7 mouse cellular contexts compared by ENCODE assay signal in genomic region chr5:67845190-67845691, GRCm38 (mm10). TPM values are rescaled to one million over a fixed set of nuclear protein-coding genes. Genes with fewer than 3 reads are reported as not detected.
DNase-seq lines count a peak whose midpoint lies in the region; ATAC-seq and TF ChIP-seq lines count a peak whose summit lies in the region.

No protein-coding gene starts in this region.

- peak; percentile 80 to 81 for TF ChIP-seq EP300 in MEL (IDR thresholded peaks at IDR 0.05; ENCODE audit: low read depth in 1 of 2, low read length in 2 of 2)

- H3K27ac ChIP-seq in MEL (ENCODE audit: control insufficient read depth, low read depth, low read length) = peak overlapping the region; percentile 50
- no peak overlapping the region for H3K27ac ChIP-seq in forebrain, embryonic 10.5 days
- 0 out of 2 replicates have a peak overlapping the region, but pooled peaks have one; percentile 32 for H3K27ac ChIP-seq in kidney, embryonic 16.5 days (ENCODE audit: low read length)
- H3K27ac ChIP-seq in stomach, embryonic 15.5 days = no peak overlapping the region

- peak overlapping the region; percentile 35 to 95 for H3K4me3 ChIP-seq in MEL (ENCODE audit: control insufficient read depth in 1 of 2, insufficient read depth in 1 of 2, low read depth in 2 of 2, low read length in 2 of 2)
- H3K4me3 ChIP-seq in forebrain, embryonic 10.5 days = peak overlapping the region; percentile 91
- peak overlapping the region; percentile 19 for H3K4me3 ChIP-seq in kidney, embryonic 16.5 days (ENCODE audit: low read length)
- peak overlapping the region; percentile 13 for H3K4me3 ChIP-seq in stomach, embryonic 15.5 days (replicated peaks)

- 35% methylated on average over 8 of the region's 8 CpGs for WGBS in forebrain, embryonic 10.5 days
- 7% methylated on average over 8 of the region's 8 CpGs for WGBS in kidney, embryonic 16.5 days
- WGBS in stomach, embryonic 15.5 days = 15% methylated on average over 8 of the region's 8 CpGs

- no peaks in the 10 kb centered on the region for H3K27me3 ChIP-seq in MEL (ENCODE audit: control insufficient read depth in 1 of 2, insufficient read depth in 2 of 2, low read length in 2 of 2)
- H3K27me3 ChIP-seq in forebrain, embryonic 10.5 days (ENCODE audit: poor library complexity, severe bottlenecking) = no peaks in the 10 kb centered on the region
- H3K27me3 ChIP-seq in kidney, embryonic 16.5 days (ENCODE audit: insufficient read depth, low read length) = no peaks in the 10 kb centered on the region
- H3K27me3 ChIP-seq in stomach, embryonic 15.5 days (replicated peaks) = no peaks in the 10 kb centered on the region

- no peak for TF ChIP-seq RAD21 in MEL (IDR thresholded peaks at IDR 0.05; ENCODE audit: low read depth, low read length)

- peak; percentile 2 to 11 for DNase-seq in CD8-positive naive resting alpha-beta T cell, adult 2 months (ENCODE audit: low read depth in 2 of 2, low spot score in 2 of 2)
- peak; percentile 91 for DNase-seq in MEL (ENCODE audit: low read depth, low spot score)
- peak; percentile 25 for DNase-seq in forebrain, embryonic 10.5 days (ENCODE audit: extremely low spot score, low spot score)
- DNase-seq in lung, postnatal 36 days = peak; percentile 69
- no peak for DNase-seq in gastrocnemius, postnatal 14 days

- TF ChIP-seq POLR2A in MEL (IDR thresholded peaks at IDR 0.05; ENCODE audit: control insufficient read depth in 1 of 2, insufficient read depth in 1 of 2, low read depth in 1 of 2, low read length in 2 of 2, poor library complexity in 1 of 2) = peak; percentile 25 to 51; a peak in 1 of 4 replicates

- H3K9ac ChIP-seq in MEL (ENCODE audit: control insufficient read depth, low read depth, low read length, poor library complexity, severe bottlenecking) = peak overlapping the region; percentile 86
- H3K9ac ChIP-seq in kidney, embryonic 16.5 days (replicated peaks; ENCODE audit: low read length) = no peak overlapping the region
- H3K9ac ChIP-seq in stomach, embryonic 15.5 days = no peak overlapping the region

- intact Hi-C loops in gastrocnemius, postnatal 14 days (cut with DNase I; ENCODE audit: low total_unique reads) = no loop called here

- peak overlapping the region; percentile 97 for H3K4me2 ChIP-seq in kidney, embryonic 16.5 days (replicated peaks; ENCODE audit: low read depth, low read length)
- peak overlapping the region; percentile 96 for H3K4me2 ChIP-seq in stomach, embryonic 15.5 days

- H3K36me3 ChIP-seq in MEL (ENCODE audit: control insufficient read depth in 1 of 2, insufficient read depth in 2 of 2, low read length in 2 of 2) = peaks cover 0 to 10% of the 10 kb centered on the region in 2 experiments; a peak in 2 of 4 replicates
- H3K36me3 ChIP-seq in forebrain, embryonic 10.5 days (replicated peaks) = no peaks in the 10 kb centered on the region
- no peaks in the 10 kb centered on the region for H3K36me3 ChIP-seq in kidney, embryonic 16.5 days (ENCODE audit: insufficient read depth, low read length)
- no peaks in the 10 kb centered on the region for H3K36me3 ChIP-seq in stomach, embryonic 15.5 days

- ATAC-seq in kidney, embryonic 16.5 days (ENCODE audit: low FRiP score, low TSS enrichment) = 0 out of 2 replicates have a peak, but pooled peaks have one; percentile 5
- no peak for ATAC-seq in stomach, embryonic 15.5 days (ENCODE audit: insufficient read depth, low FRiP score, low read depth)

- peaks cover 5 to 11% of the 10 kb centered on the region in 2 experiments for H3K4me1 ChIP-seq in MEL (ENCODE audit: control insufficient read depth in 1 of 2, insufficient read depth in 2 of 2, low read length in 2 of 2)
- H3K4me1 ChIP-seq in forebrain, embryonic 10.5 days = peaks cover 61% of the 10 kb centered on the region
- H3K4me1 ChIP-seq in kidney, embryonic 16.5 days (ENCODE audit: insufficient read depth, low read length) = peaks cover 30% of the 10 kb centered on the region
- H3K4me1 ChIP-seq in stomach, embryonic 15.5 days = peaks cover 5% of the 10 kb centered on the region; the same call in 1 of the 2 replicates

- H3K9me3 ChIP-seq in MEL (replicated peaks; ENCODE audit: insufficient read depth, low read length) = no peaks in the 10 kb centered on the region
- H3K9me3 ChIP-seq in forebrain, embryonic 10.5 days = no peaks in the 10 kb centered on the region
- H3K9me3 ChIP-seq in kidney, embryonic 16.5 days (ENCODE audit: low read length) = no peaks in the 10 kb centered on the region
- H3K9me3 ChIP-seq in stomach, embryonic 15.5 days = no peaks in the 10 kb centered on the region

- TF ChIP-seq CTCF in MEL (IDR thresholded peaks at IDR 0.05 in 2 of 3, conservative IDR thresholded peaks at IDR 0.05 in 1 of 3; ENCODE audit: control insufficient read depth in 1 of 3, insufficient read depth in 1 of 3, low read depth in 2 of 3, low read length in 3 of 3, poor library complexity in 1 of 3, severe bottlenecking in 1 of 3) = no peak

- peaks cover 32% of the 10 kb centered on the region for H3K79me2 ChIP-seq in MEL (ENCODE audit: control insufficient read depth, insufficient read depth, low read length, poor library complexity)

TF ChIP-seq in MEL, 35 proteins besides CTCF, POLR2A, EP300 and RAD21 (continues in another document):
- 0 out of 2 replicates have a peak, but pooled peaks have one; percentile 55 for TF ChIP-seq ZMIZ1 (IDR thresholded peaks at IDR 0.05; ENCODE audit: low read depth, low read length)
- TF ChIP-seq ZKSCAN1 (IDR thresholded peaks at IDR 0.05; ENCODE audit: low read depth, low read length) = no peak
- TF ChIP-seq ETS1 (IDR thresholded peaks at IDR 0.05; ENCODE audit: low read depth, low read length) = peak; percentile 77
- peak; percentile 35; the same call in 1 of the 2 replicates for TF ChIP-seq KAT2A (conservative IDR thresholded peaks at IDR 0.05; ENCODE audit: low read depth, low read length)
- no peak for TF ChIP-seq NRF1 (IDR thresholded peaks at IDR 0.05; ENCODE audit: insufficient read depth, low read depth, low read length, poor library complexity, severe bottlenecking)
- TF ChIP-seq TCF12 (IDR thresholded peaks at IDR 0.05; ENCODE audit: low read depth, low read length) = peak; percentile 65; the same call in 1 of the 2 replicates
- no peak for TF ChIP-seq POLR2AphosphoS5 (IDR thresholded peaks at IDR 0.05; ENCODE audit: borderline replicate concordance, low read depth, low read length)
- no peak for TF ChIP-seq SMC3 (IDR thresholded peaks at IDR 0.05; ENCODE audit: low read depth, low read length)
- no peak for TF ChIP-seq ZNF384 (IDR thresholded peaks at IDR 0.05; ENCODE audit: low read depth, low read length)
- no peak for TF ChIP-seq GABPA (IDR thresholded peaks at IDR 0.05; ENCODE audit: low read depth, low read length)
- TF ChIP-seq MYC (IDR thresholded peaks at IDR 0.05; ENCODE audit: low read depth, low read length) = peak; percentile 65; the same call in 1 of the 2 replicates
- TF ChIP-seq GATA1 (IDR thresholded peaks at IDR 0.05; ENCODE audit: low read depth, low read length) = peak; percentile 88
- peak; percentile 40; the same call in 1 of the 2 replicates for TF ChIP-seq MAFK (IDR thresholded peaks at IDR 0.05; ENCODE audit: borderline replicate concordance, low read depth, low read length)
- peak; percentile 55 for TF ChIP-seq HCFC1 (IDR thresholded peaks at IDR 0.05; ENCODE audit: low read depth, low read length)
- 0 out of 2 replicates have a peak, but pooled peaks have one; percentile 44 for TF ChIP-seq E2F4 (IDR thresholded peaks at IDR 0.05; ENCODE audit: borderline replicate concordance, low read depth, low read length)
- TF ChIP-seq UBTF (IDR thresholded peaks at IDR 0.05; ENCODE audit: borderline replicate concordance, insufficient read depth, low read depth, low read length) = no peak
- TF ChIP-seq ZC3H11A (IDR thresholded peaks at IDR 0.05; ENCODE audit: low read depth, low read length) = no peak; the same call in 1 of the 2 replicates
- peak; percentile 76 for TF ChIP-seq MXI1 (IDR thresholded peaks at IDR 0.05; ENCODE audit: low read depth, low read length)
- TF ChIP-seq POLR2AphosphoS2 (IDR thresholded peaks at IDR 0.05; ENCODE audit: low read length) = 0 out of 2 replicates have a peak, but pooled peaks have one; percentile 48
- peak; percentile 67 for TF ChIP-seq RCOR1 (IDR thresholded peaks at IDR 0.05; ENCODE audit: low read depth, low read length)
- peak; percentile 66 for TF ChIP-seq TBP (IDR thresholded peaks at IDR 0.05; ENCODE audit: low read depth, low read length)
- peak; percentile 51; the same call in 1 of the 2 replicates for TF ChIP-seq CHD2 (IDR thresholded peaks at IDR 0.05; ENCODE audit: low read length)
- TF ChIP-seq MAZ (IDR thresholded peaks at IDR 0.05; ENCODE audit: low read depth, low read length) = peak; percentile 99
- no peak for TF ChIP-seq USF1 (IDR thresholded peaks at IDR 0.05; ENCODE audit: low read depth, low read length)
- TF ChIP-seq TAL1 (IDR thresholded peaks at IDR 0.05; ENCODE audit: low read length) = peak; percentile 34; the same call in 1 of the 2 replicates
- peak; percentile 69 for TF ChIP-seq SIN3A (IDR thresholded peaks at IDR 0.05; ENCODE audit: low read length)
- 0 out of 2 replicates have a peak, but pooled peaks have one; percentile 51 for TF ChIP-seq BHLHE40 (IDR thresholded peaks at IDR 0.05; ENCODE audit: borderline replicate concordance, low read depth, low read length)
- no peak for TF ChIP-seq JUND (IDR thresholded peaks at IDR 0.05; ENCODE audit: low read depth, low read length)
- TF ChIP-seq NELFE (IDR thresholded peaks at IDR 0.05; ENCODE audit: low read depth, low read length) = peak; percentile 54
- TF ChIP-seq CHD1 (IDR thresholded peaks at IDR 0.05; ENCODE audit: low read depth, low read length) = no peak
- peak; percentile 41; the same call in 1 of the 2 replicates for TF ChIP-seq MAX (IDR thresholded peaks at IDR 0.05; ENCODE audit: low read length)
- peak; percentile 76 for TF ChIP-seq ELF1 (IDR thresholded peaks at IDR 0.05; ENCODE audit: low read depth, low read length)
- TF ChIP-seq MYB (IDR thresholded peaks at IDR 0.05; ENCODE audit: low read depth, low read length) = 0 out of 2 replicates have a peak, but pooled peaks have one; percentile 22

RNA-seq across cellular contexts. Expression of gene Atp8a1, which starts 2.0 kb away (rescaled TPM):
- 22.1 and 27.0 TPM in 2 replicates for total RNA-seq in MEL (2012; rRNA removed)
- polyA plus RNA-seq in MEL (2012; ENCODE audit: insufficient read depth in 1 of 2, insufficient read length in 2 of 2, low read depth in 1 of 2, low replicate concordance in 2 of 2, missing spikeins in 1 of 2) = 10 to 100 TPM in 1 of 2 experiments, not detected in 1; 18.2 TPM
- 11.6 and 15.1 TPM in 2 replicates for polyA plus RNA-seq in forebrain, embryonic 10.5 days (2016; fragmentation: Nextera tagmentation; extraction: Ambion mirVana)
- polyA plus RNA-seq in kidney, embryonic 16.5 days (2015; fragmentation: Nextera tagmentation; extraction: Ambion mirVana) = 10.7 and 12.1 TPM in 2 replicates
- polyA plus RNA-seq in stomach, embryonic 15.5 days (2015; fragmentation: Nextera tagmentation; extraction: Ambion mirVana) = 11.6 and 13.5 TPM in 2 replicates
- total RNA-seq in gastrocnemius, postnatal 14 days (2021) = 10 to 100 TPM; 14.2 to 14.4 TPM

Comparison
In these comparisons a context has a peak if more than half of its experiments do, and no peak if none do; other contexts are left out.
1. H3K27ac ChIP-seq: peak in MEL (single experiment) and kidney, embryonic 16.5 days (single experiment); none in forebrain, embryonic 10.5 days (single experiment) and stomach, embryonic 15.5 days (single experiment).
2. H3K4me3 ChIP-seq: peak in every context shown above with its lines; median percentile 91 in forebrain, embryonic 10.5 days; 65 in MEL; 19 in kidney, embryonic 16.5 days; 13 in stomach, embryonic 15.5 days.